Mouse (Mus musculus): ENCODE results near the gene H2-Q6.
"Not testable (repeated sequence)": the region's sequence is repeated elsewhere in the genome, so short reads cannot be mapped to it uniquely, and the experiment has no call there.

DNA sequence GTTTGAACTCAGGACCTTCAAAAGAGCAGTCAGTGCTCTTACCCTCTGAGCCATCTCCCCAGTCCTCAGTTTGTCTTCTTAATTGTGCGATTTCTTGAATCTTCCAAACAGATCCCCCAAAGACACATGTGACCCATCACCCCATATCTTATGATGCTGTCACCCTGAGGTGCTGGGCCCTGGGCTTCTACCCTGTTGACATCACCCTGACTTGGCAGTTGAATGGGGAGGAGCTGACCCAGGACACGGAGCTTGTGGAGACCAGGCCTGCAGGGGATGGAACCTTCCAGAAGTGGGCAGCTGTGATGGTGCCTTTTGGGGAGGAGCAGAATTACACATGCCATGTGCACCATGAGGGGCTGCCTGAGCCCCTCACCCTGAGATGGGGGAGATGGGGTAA, 27.7 kb upstream of the H2-Q6 start:
- not testable (repeated sequence) for TF ChIP-seq CTCF, EP300 (IDR thresholded peaks at IDR 0.05; ENCODE audit: low read depth)

Data from heart, postnatal 0 days (tissue).